Mouse (Mus musculus): ENCODE results near the gene Tanc1. TPM values are rescaled to one million over a fixed set of nuclear protein-coding genes. Genes with fewer than 3 reads are reported as not detected.
A peak's percentile ranks its signal among the peaks of the same experiment; 100 is the strongest.

Gene Tanc1
- polyA plus RNA-seq, 1 experiment = 7.2 TPM

DNA sequence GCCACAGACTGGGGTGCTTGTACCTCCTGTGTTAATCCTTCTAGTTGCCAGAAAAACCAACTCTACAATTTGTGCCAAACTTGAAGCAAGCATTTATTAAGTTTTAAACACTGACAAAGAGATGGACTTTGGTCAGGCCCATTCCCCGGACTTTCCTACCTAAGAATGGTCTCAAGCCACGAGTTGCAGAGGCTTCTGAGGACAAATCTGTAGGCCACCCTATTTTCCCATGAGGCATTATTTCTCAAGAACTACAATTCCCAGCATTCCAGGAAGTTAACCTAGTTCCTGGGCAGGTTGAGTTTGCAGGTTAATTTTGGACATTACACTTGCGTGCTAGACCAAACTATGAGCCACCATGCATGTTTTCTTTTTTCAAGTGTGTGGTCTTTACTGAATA, 85.3 kb downstream of the Tanc1 start:
- H3K27ac ChIP-seq (ENCODE audit: insufficient read depth, low read depth, low read length) = no peak overlapping the region; the same call in 1 of the 2 replicates
- H3K4me1 ChIP-seq (ENCODE audit: control insufficient read depth, insufficient read depth, insufficient read length, low read length) = peaks cover 8% of the 10 kb centered on the region
- TF ChIP-seq POLR2A (IDR thresholded peaks at IDR 0.05; ENCODE audit: low read depth, low read length) = no peak
- no peak for TF ChIP-seq CTCF (IDR thresholded peaks at IDR 0.05; ENCODE audit: extremely low read depth, insufficient read length, insufficient replicate concordance, low read depth, low read length)
- H3K4me3 ChIP-seq (ENCODE audit: low read depth, low read length) = no peak overlapping the region
- no peaks in the 10 kb centered on the region for H3K27me3 ChIP-seq (ENCODE audit: control insufficient read depth, insufficient read depth, low read length)
- WGBS = 41% methylated on average over 3 of the region's 3 CpGs
- 0 out of 2 replicates have a peak, but pooled peaks cover 2% of the 10 kb centered on the region for H3K36me3 ChIP-seq (ENCODE audit: control insufficient read depth, insufficient read depth, low read length)

DNA sequence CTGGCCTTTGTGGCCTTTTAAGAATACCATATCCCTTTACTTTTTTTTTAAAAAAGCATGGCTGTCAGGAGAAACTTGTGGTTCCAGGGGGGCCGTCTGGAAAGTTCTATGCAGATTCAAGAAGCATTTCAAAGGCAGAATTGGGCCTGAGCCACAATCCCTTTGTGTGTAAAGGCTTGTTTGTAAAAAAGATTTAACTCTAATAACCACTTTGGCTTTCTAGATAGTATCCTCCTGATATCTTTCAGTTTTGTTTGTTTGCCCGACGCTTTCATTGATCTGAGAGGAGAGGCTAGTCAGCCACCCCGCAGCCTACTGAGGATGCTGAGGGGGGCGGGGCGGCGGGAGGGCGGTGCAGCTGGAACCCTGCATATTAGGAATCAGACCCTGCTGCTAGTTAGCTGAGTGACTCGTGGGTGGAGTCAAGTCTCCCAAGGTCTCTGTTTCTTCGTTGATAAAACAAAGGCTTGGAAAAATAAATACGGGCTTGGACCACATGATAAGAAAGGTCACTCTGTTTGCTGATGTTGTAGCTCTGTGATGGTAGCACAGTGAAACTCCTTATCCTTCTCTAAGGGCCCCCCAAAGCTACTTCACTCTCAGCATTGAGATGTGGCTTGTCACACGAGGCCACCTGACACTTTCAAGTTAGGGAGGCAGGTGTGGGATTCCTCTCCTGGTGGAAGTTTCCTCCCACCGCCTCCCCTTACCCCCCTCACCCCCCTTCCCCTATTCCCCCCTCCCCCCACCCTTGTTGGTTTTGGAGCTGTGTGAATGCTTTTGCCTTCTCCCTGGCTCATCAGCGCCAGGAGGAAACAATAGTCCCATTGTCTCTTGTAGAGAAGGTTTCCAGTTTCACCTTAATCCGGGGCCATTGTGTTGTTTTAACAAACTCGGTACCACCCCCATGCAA, 86.1 kb downstream of the Tanc1 start:
- peaks cover 8% of the 10 kb centered on the region for H3K4me1 ChIP-seq (ENCODE audit: control insufficient read depth, insufficient read depth, insufficient read length, low read length)
- H3K4me3 ChIP-seq (ENCODE audit: low read depth, low read length) = no peak overlapping the region
- 0 out of 2 replicates have a peak overlapping the region, but pooled peaks have one; percentile 3 for H3K27ac ChIP-seq (ENCODE audit: insufficient read depth, low read depth, low read length)
- H3K27me3 ChIP-seq (ENCODE audit: control insufficient read depth, insufficient read depth, low read length) = no peaks in the 10 kb centered on the region
- TF ChIP-seq CTCF (IDR thresholded peaks at IDR 0.05; ENCODE audit: extremely low read depth, insufficient read length, insufficient replicate concordance, low read depth, low read length) = no peak
- TF ChIP-seq POLR2A (IDR thresholded peaks at IDR 0.05; ENCODE audit: low read depth, low read length) = no peak
- 0 out of 2 replicates have a peak, but pooled peaks cover 2% of the 10 kb centered on the region for H3K36me3 ChIP-seq (ENCODE audit: control insufficient read depth, insufficient read depth, low read length)
- 15% methylated on average over 16 of the region's 16 CpGs for WGBS

DNA sequence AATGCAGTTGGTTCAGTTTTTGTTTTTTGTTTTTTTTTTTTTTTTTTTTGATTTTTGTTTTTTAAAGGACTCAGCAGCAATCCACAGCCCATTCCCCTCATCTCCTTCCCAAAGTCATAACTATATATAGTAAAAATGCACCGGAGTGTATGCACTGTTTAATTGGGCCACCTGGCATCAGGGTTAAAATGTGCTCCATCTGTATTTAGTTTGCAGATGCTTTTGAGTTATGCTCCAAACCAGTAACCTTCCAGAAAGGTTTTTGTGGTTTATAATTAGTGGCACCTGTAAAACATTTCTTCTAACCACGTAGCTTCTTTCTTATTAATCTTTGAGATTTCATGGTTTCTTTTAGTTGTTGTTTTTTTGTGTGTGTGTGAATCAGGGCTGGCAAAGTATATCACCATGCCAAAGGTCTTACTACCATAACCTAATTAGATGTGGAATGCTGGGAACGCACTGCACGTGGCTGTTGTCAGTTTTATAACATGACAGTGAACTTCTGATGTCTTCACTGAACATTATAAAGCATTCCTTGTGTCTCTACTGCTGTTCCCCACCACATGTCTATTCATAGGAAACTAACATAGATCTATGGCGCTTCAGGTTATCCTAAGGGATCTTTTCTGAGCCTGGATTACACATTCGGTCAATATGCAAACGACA, 86.9 kb downstream of the Tanc1 start:
- WGBS = 57% methylated on average over 7 of the region's 7 CpGs
- TF ChIP-seq POLR2A (IDR thresholded peaks at IDR 0.05; ENCODE audit: low read depth, low read length) (no peak), CTCF (IDR thresholded peaks at IDR 0.05; ENCODE audit: extremely low read depth, insufficient read length, insufficient replicate concordance, low read depth, low read length) (no peak)
- no peak overlapping the region for H3K27ac ChIP-seq (ENCODE audit: insufficient read depth, low read depth, low read length)
- H3K36me3 ChIP-seq (ENCODE audit: control insufficient read depth, insufficient read depth, low read length) = 0 out of 2 replicates have a peak, but pooled peaks cover 2% of the 10 kb centered on the region
- no peaks in the 10 kb centered on the region for H3K27me3 ChIP-seq (ENCODE audit: control insufficient read depth, insufficient read depth, low read length)
- H3K4me3 ChIP-seq (ENCODE audit: low read depth, low read length) = no peak overlapping the region
- peaks cover 8% of the 10 kb centered on the region for H3K4me1 ChIP-seq (ENCODE audit: control insufficient read depth, insufficient read depth, insufficient read length, low read length)

DNA sequence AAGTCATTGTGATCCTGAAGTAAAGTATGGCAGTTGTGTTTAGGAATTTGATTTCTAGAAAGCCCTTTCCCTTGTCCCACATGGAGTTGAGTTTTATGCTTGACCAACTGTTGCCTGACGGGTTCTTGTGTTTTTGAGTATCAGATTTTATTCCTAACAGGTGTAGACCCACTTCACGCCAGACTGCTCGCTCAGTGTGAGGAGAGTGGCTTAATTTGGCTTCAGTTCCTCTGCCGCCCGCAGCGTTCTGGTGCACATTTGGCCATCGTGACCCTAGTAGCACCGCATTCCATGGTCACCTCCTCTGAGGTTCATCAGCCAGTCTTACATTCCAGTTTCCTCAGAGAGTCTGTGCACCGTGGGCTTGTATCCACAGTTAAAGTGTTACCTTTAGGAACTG, 88.1 kb downstream of the Tanc1 start:
- Histone ChIP-seq H3K4me1 (ENCODE audit: control insufficient read depth, insufficient read depth, insufficient read length, low read length) (peaks cover 8% of the 10 kb centered on the region), H3K36me3 (ENCODE audit: control insufficient read depth, insufficient read depth, low read length) (0 out of 2 replicates have a peak, but pooled peaks cover 2% of the 10 kb centered on the region), H3K27me3 (ENCODE audit: control insufficient read depth, insufficient read depth, low read length) (no peaks in the 10 kb centered on the region), H3K4me3 (ENCODE audit: low read depth, low read length) (no peak overlapping the region), H3K27ac (ENCODE audit: insufficient read depth, low read depth, low read length) (no peak overlapping the region)
- no peak for TF ChIP-seq CTCF (IDR thresholded peaks at IDR 0.05; ENCODE audit: extremely low read depth, insufficient read length, insufficient replicate concordance, low read depth, low read length)
- no peak for TF ChIP-seq POLR2A (IDR thresholded peaks at IDR 0.05; ENCODE audit: low read depth, low read length)
- WGBS = 92% methylated on average over 9 of the region's 9 CpGs

DNA sequence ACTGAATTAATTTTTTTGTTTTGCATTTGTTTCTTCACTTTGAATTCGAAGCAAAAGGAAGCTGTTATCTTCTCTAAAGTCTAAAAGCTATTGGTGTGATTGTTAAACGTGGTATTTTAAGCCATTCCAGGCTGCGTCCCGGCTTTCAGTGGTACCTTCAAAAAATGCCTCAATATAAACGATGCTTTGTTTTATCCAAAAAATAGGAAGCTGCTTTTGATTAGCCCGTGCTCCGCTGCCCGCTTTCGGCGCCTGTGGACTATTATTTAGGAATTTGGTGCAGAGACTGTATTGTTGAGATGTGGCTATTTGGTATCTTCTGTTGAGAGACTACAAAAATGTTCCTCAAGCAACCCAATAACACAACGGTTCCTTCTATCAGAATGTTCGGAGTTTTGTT, 93.4 kb downstream of the Tanc1 start:
- H3K4me1 ChIP-seq (ENCODE audit: control insufficient read depth, insufficient read depth, insufficient read length, low read length) = no peaks in the 10 kb centered on the region
- H3K36me3 ChIP-seq (ENCODE audit: control insufficient read depth, insufficient read depth, low read length) = peaks cover 4% of the 10 kb centered on the region; the same call in 1 of the 2 replicates
- no peaks in the 10 kb centered on the region for H3K27me3 ChIP-seq (ENCODE audit: control insufficient read depth, insufficient read depth, low read length)
- WGBS = 94% methylated on average over 12 of the region's 12 CpGs
- H3K4me3 ChIP-seq (ENCODE audit: low read depth, low read length) = no peak overlapping the region
- TF ChIP-seq POLR2A (IDR thresholded peaks at IDR 0.05; ENCODE audit: low read depth, low read length) = no peak
- no peak overlapping the region for H3K27ac ChIP-seq (ENCODE audit: insufficient read depth, low read depth, low read length)

DNA sequence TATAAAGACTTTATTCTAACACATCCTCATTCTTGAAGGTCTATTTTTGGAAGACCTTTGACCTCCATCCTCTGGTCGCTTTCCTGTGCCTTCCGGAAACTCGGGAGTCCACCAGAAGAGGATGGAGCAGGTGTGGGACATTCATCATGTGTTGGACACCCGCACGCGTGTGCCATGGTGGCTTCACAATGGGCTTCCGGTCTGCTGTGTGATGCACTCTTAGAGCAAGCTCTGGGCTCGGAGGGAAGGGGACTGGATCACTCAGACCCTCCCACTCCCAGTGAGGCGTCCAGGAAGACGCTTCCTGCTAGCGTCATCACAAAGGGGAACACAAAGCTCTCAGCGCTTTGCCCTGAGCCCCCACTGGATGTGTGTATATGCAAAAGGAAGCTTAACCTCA, 95.0 kb downstream of the Tanc1 start:
- no peaks in the 10 kb centered on the region for H3K4me1 ChIP-seq (ENCODE audit: control insufficient read depth, insufficient read depth, insufficient read length, low read length)
- TF ChIP-seq CTCF (IDR thresholded peaks at IDR 0.05; ENCODE audit: extremely low read depth, insufficient read length, insufficient replicate concordance, low read depth, low read length) = no peak
- TF ChIP-seq POLR2A (IDR thresholded peaks at IDR 0.05; ENCODE audit: low read depth, low read length) = no peak
- H3K36me3 ChIP-seq (ENCODE audit: control insufficient read depth, insufficient read depth, low read length) = peaks cover 2% of the 10 kb centered on the region; the same call in 1 of the 2 replicates
- 82% methylated on average over 12 of the region's 12 CpGs for WGBS
- H3K27ac ChIP-seq (ENCODE audit: insufficient read depth, low read depth, low read length) = no peak overlapping the region
- no peaks in the 10 kb centered on the region for H3K27me3 ChIP-seq (ENCODE audit: control insufficient read depth, insufficient read depth, low read length)
- no peak overlapping the region for H3K4me3 ChIP-seq (ENCODE audit: low read depth, low read length)

Data from small intestine, adult 2 months (tissue).